Mouse (Mus musculus): ENCODE results near the gene Gm49373. TPM values are rescaled to one million over a fixed set of nuclear protein-coding genes. Genes with fewer than 3 reads are reported as not detected.

Gene Gm49373
- polyA plus RNA-seq, 1 experiment from 2014 or later = 1.3 TPM

- H3K4me1 ChIP-seq (ENCODE audit: control insufficient read depth, insufficient read depth, low read length) = peaks cover 12% of the 10 kb centered on the region
- H3K27ac ChIP-seq (ENCODE audit: low read depth, low read length) = no peak overlapping the region
- ATAC-seq (ENCODE audit: low FRiP score) (no peak), DNase-seq (ENCODE audit: low spot score, missing footprints) (no peak)
- peak overlapping the region; percentile 76 for H3K4me3 ChIP-seq (ENCODE audit: low read depth, low read length)
- H3K9ac ChIP-seq (ENCODE audit: low read length) = peak overlapping the region; percentile 89
- peaks cover 21% of the 10 kb centered on the region; the same call in 1 of the 2 replicates for H3K36me3 ChIP-seq (ENCODE audit: control insufficient read depth, insufficient read depth, low read length)
- 97% methylated on average over 1 of the region's 1 CpGs for WGBS
- no peaks in the 10 kb centered on the region for H3K27me3 ChIP-seq (ENCODE audit: control insufficient read depth, insufficient read depth, low read length)
- H3K9me3 ChIP-seq (ENCODE audit: control insufficient read depth, low read length) = no peaks in the 10 kb centered on the region
- H3K4me2 ChIP-seq = peak overlapping the region; percentile 89
Measured at GRCm38 (mm10) chr9:21090537-21090936, 17.6 kb upstream of the Gm49373 start.

GRCm38 (mm10) chr9:21083324-21083723, 10.4 kb upstream of the Gm49373 start:
- Histone ChIP-seq H3K27me3 (ENCODE audit: control insufficient read depth, insufficient read depth, low read length) (no peaks in the 10 kb centered on the region), H3K27ac (ENCODE audit: low read depth, low read length) (no peak overlapping the region), H3K4me2 (no peak overlapping the region), H3K9ac (ENCODE audit: low read length) (no peak overlapping the region), H3K9me3 (ENCODE audit: control insufficient read depth, low read length) (no peaks in the 10 kb centered on the region), H3K4me1 (ENCODE audit: control insufficient read depth, insufficient read depth, low read length) (no peaks in the 10 kb centered on the region), H3K4me3 (ENCODE audit: low read depth, low read length) (no peak overlapping the region), H3K36me3 (ENCODE audit: control insufficient read depth, insufficient read depth, low read length) (peaks cover 63% of the 10 kb centered on the region)
- no peak for DNase-seq (ENCODE audit: low spot score, missing footprints)
- no peak for ATAC-seq (ENCODE audit: low FRiP score)
- 82% methylated on average over 3 of the region's 3 CpGs for WGBS

- no peak for DNase-seq (ENCODE audit: low spot score, missing footprints)
Measured at GRCm38 (mm10) chr9:21081127-21081526, 8.2 kb upstream of the Gm49373 start.

GRCm38 (mm10) chr9:21075625-21076024, 2.7 kb upstream of the Gm49373 start:
- Histone ChIP-seq H3K27ac (ENCODE audit: low read depth, low read length) (no peak overlapping the region), H3K36me3 (ENCODE audit: control insufficient read depth, insufficient read depth, low read length) (peaks cover 42% of the 10 kb centered on the region), H3K4me1 (ENCODE audit: control insufficient read depth, insufficient read depth, low read length) (peaks cover 7% of the 10 kb centered on the region), H3K9ac (ENCODE audit: low read length) (no peak overlapping the region), H3K4me2 (no peak overlapping the region), H3K9me3 (ENCODE audit: control insufficient read depth, low read length) (no peaks in the 10 kb centered on the region), H3K4me3 (ENCODE audit: low read depth, low read length) (no peak overlapping the region), H3K27me3 (ENCODE audit: control insufficient read depth, insufficient read depth, low read length) (no peaks in the 10 kb centered on the region)
- WGBS = 85% methylated on average over 3 of the region's 3 CpGs
- DNase-seq (ENCODE audit: low spot score, missing footprints) (no peak), ATAC-seq (ENCODE audit: low FRiP score) (no peak)

More at GRCm38 (mm10) chr9:21081127-21081526, 8.2 kb upstream of the Gm49373 start:
- WGBS = 92% methylated on average over 9 of the region's 9 CpGs
- no peak for ATAC-seq (ENCODE audit: low FRiP score)
- Histone ChIP-seq H3K9ac (ENCODE audit: low read length) (no peak overlapping the region), H3K4me2 (no peak overlapping the region), H3K36me3 (ENCODE audit: control insufficient read depth, insufficient read depth, low read length) (peaks cover 75% of the 10 kb centered on the region), H3K4me3 (ENCODE audit: low read depth, low read length) (no peak overlapping the region), H3K4me1 (ENCODE audit: control insufficient read depth, insufficient read depth, low read length) (no peaks in the 10 kb centered on the region), H3K27me3 (ENCODE audit: control insufficient read depth, insufficient read depth, low read length) (no peaks in the 10 kb centered on the region), H3K27ac (ENCODE audit: low read depth, low read length) (no peak overlapping the region), H3K9me3 (ENCODE audit: control insufficient read depth, low read length) (no peaks in the 10 kb centered on the region)

GRCm38 (mm10) chr9:21074173-21074572, 1.3 kb upstream of the Gm49373 start:
- WGBS = 97% methylated on average over 1 of the region's 1 CpGs
- no peak overlapping the region for H3K27ac ChIP-seq (ENCODE audit: low read depth, low read length)
- H3K4me2 ChIP-seq = no peak overlapping the region
- H3K36me3 ChIP-seq (ENCODE audit: control insufficient read depth, insufficient read depth, low read length) = peaks cover 33% of the 10 kb centered on the region
- DNase-seq (ENCODE audit: low spot score, missing footprints) (no peak), ATAC-seq (ENCODE audit: low FRiP score) (no peak)
- H3K9me3 ChIP-seq (ENCODE audit: control insufficient read depth, low read length) = no peaks in the 10 kb centered on the region
- peaks cover 7% of the 10 kb centered on the region for H3K4me1 ChIP-seq (ENCODE audit: control insufficient read depth, insufficient read depth, low read length)
- no peaks in the 10 kb centered on the region for H3K27me3 ChIP-seq (ENCODE audit: control insufficient read depth, insufficient read depth, low read length)
- H3K4me3 ChIP-seq (ENCODE audit: low read depth, low read length) = no peak overlapping the region
- H3K9ac ChIP-seq (ENCODE audit: low read length) = no peak overlapping the region

GRCm38 (mm10) chr9:21072641-21073040, 255 bp downstream of the Gm49373 start:
- Histone ChIP-seq H3K9me3 (ENCODE audit: control insufficient read depth, low read length) (no peaks in the 10 kb centered on the region), H3K36me3 (ENCODE audit: control insufficient read depth, insufficient read depth, low read length) (peaks cover 19% of the 10 kb centered on the region), H3K9ac (ENCODE audit: low read length) (peak overlapping the region; percentile 89), H3K4me3 (ENCODE audit: low read depth, low read length) (peak overlapping the region; percentile 82), H3K4me1 (ENCODE audit: control insufficient read depth, insufficient read depth, low read length) (peaks cover 7% of the 10 kb centered on the region), H3K27ac (ENCODE audit: low read depth, low read length) (no peak overlapping the region), H3K27me3 (ENCODE audit: control insufficient read depth, insufficient read depth, low read length) (no peaks in the 10 kb centered on the region), H3K4me2 (peak overlapping the region; percentile 82)
- ATAC-seq (ENCODE audit: low FRiP score) = peak; percentile 3; the same call in 1 of the 2 replicates
- DNase-seq (ENCODE audit: low spot score, missing footprints) = no peak
- 16% methylated on average over 4 of the region's 4 CpGs for WGBS

- no peak within 1 kb of the TSS for H3K4me3 ChIP-seq (ENCODE audit: low read depth, low read length)
- no peaks in the 10 kb centered on the region for H3K4me1 ChIP-seq (ENCODE audit: control insufficient read depth, insufficient read depth, low read length)
- no peak within 1 kb of the TSS for H3K27ac ChIP-seq (ENCODE audit: low read depth, low read length)
- WGBS = 85% methylated on average over 27 of the region's 27 CpGs
- peaks cover 7% of the 10 kb centered on the region; the same call in 1 of the 2 replicates for H3K36me3 ChIP-seq (ENCODE audit: control insufficient read depth, insufficient read depth, low read length)
- H3K4me2 ChIP-seq = no peak within 1 kb of the TSS
- ATAC-seq (ENCODE audit: low FRiP score) (no peak), DNase-seq (ENCODE audit: low spot score, missing footprints) (peak; percentile 72)
- H3K27me3 ChIP-seq (ENCODE audit: control insufficient read depth, insufficient read depth, low read length) = no peaks in the 10 kb centered on the region
- H3K9ac ChIP-seq (ENCODE audit: low read length) = no peak within 1 kb of the TSS
- no peaks in the 10 kb centered on the region for H3K9me3 ChIP-seq (ENCODE audit: control insufficient read depth, low read length)
Measured at GRCm38 (mm10) chr9:21067006-21067684, 5.8 kb downstream of the Gm49373 start, which contains the start of gene Zglp1. Gene Zglp1 (minus strand): TSS chr9:21067093.

GRCm38 (mm10) chr9:21062928-21063327, 10.0 kb downstream of the Gm49373 start:
- H3K9me3 ChIP-seq (ENCODE audit: control insufficient read depth, low read length) = no peaks in the 10 kb centered on the region
- no peak overlapping the region for H3K4me3 ChIP-seq (ENCODE audit: low read depth, low read length)
- no peak overlapping the region for H3K4me2 ChIP-seq
- no peak for ATAC-seq (ENCODE audit: low FRiP score)
- H3K4me1 ChIP-seq (ENCODE audit: control insufficient read depth, insufficient read depth, low read length) = no peaks in the 10 kb centered on the region
- H3K27me3 ChIP-seq (ENCODE audit: control insufficient read depth, insufficient read depth, low read length) = no peaks in the 10 kb centered on the region
- no peak overlapping the region for H3K9ac ChIP-seq (ENCODE audit: low read length)
- H3K27ac ChIP-seq (ENCODE audit: low read depth, low read length) = no peak overlapping the region
- WGBS = 88% methylated on average over 2 of the region's 2 CpGs
- peaks cover 3% of the 10 kb centered on the region; the same call in 1 of the 2 replicates for H3K36me3 ChIP-seq (ENCODE audit: control insufficient read depth, insufficient read depth, low read length)
- DNase-seq (ENCODE audit: low spot score, missing footprints) = no peak

GRCm38 (mm10) chr9:21051578-21051977, 21.3 kb downstream of the Gm49373 start:
- Histone ChIP-seq H3K27me3 (ENCODE audit: control insufficient read depth, insufficient read depth, low read length) (no peaks in the 10 kb centered on the region), H3K27ac (ENCODE audit: low read depth, low read length) (no peak overlapping the region), H3K9ac (ENCODE audit: low read length) (no peak overlapping the region), H3K36me3 (ENCODE audit: control insufficient read depth, insufficient read depth, low read length) (no peaks in the 10 kb centered on the region), H3K9me3 (ENCODE audit: control insufficient read depth, low read length) (no peaks in the 10 kb centered on the region), H3K4me3 (ENCODE audit: low read depth, low read length) (no peak overlapping the region), H3K4me2 (no peak overlapping the region), H3K4me1 (ENCODE audit: control insufficient read depth, insufficient read depth, low read length) (no peaks in the 10 kb centered on the region)
- 72% methylated on average over 10 of the region's 10 CpGs for WGBS
- DNase-seq (ENCODE audit: low spot score, missing footprints) (no peak), ATAC-seq (ENCODE audit: low FRiP score) (no peak)
